Mouse (Mus musculus): ENCODE results near the gene Dnajc2. TPM values are rescaled to one million over a fixed set of nuclear protein-coding genes. Genes with fewer than 3 reads are reported as not detected.

The Dnajc2 gene
- polyA plus RNA-seq, 1 experiment, result 47.2 TPM

DNA sequence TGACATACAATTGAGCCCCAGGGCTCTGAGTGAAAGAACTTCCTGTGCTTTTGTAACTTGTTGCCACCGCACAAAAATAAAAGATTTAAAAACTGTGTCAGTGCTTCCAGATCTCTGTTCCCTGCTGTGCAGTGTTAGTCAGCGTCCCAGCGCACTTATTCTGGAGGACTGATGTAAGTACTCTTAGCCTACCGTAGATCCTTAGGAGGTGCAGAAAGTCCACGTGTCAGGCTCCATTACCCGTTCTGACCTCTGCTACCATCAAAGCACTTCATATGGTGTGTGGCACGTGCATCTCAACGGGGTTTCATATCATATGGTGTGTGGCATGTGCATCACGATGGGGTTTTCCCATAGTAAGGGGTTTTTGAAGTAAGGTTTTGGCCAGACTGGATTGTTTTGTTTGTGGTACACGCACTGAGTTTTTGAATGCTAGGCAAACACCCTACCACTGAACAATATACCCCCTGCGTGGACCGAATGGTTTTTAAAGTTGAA lies 18.7 kb upstream of the Dnajc2 start:
- Histone ChIP-seq H3K4me1 (ENCODE audit: control insufficient read depth, insufficient read depth, low read length) (no peaks in the 10 kb centered on the region; the same call in 1 of the 2 replicates), H3K4me3 (replicated peaks; ENCODE audit: control insufficient read depth, low read depth, low read length) (no peak overlapping the region), H3K27ac (ENCODE audit: control insufficient read depth, insufficient read depth, low read depth, low read length, poor library complexity) (no peak overlapping the region)
- TF ChIP-seq POLR2A (IDR thresholded peaks at IDR 0.05; ENCODE audit: borderline replicate concordance, control insufficient read depth, low read depth, low read length) (no peak), CTCF (IDR thresholded peaks at IDR 0.05; ENCODE audit: control insufficient read depth, insufficient read depth, low read length) (no peak)
- 94% methylated on average over 12 of the region's 12 CpGs for WGBS

DNA sequence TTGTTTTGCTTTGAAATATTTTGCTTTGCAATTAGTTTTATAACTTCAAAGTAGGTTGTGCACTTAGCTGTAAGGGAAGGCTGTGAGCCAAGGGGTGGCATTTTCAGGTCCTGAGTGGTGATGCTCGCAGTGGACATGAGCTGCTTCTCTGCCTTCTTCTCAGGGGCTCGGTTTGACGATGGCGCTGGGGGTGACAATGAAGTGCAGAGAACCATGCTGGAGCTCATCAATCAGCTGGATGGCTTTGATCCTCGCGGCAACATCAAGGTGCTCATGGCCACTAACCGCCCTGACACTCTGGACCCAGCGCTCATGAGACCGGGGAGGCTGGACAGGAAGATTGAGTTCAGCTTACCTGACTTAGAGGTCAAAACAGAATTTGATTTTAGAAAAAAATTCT lies 17.9 kb upstream of the Dnajc2 start:
- H3K27ac ChIP-seq (ENCODE audit: control insufficient read depth, insufficient read depth, low read depth, low read length, poor library complexity), result no peak overlapping the region
- no peak overlapping the region for H3K4me3 ChIP-seq (replicated peaks; ENCODE audit: control insufficient read depth, low read depth, low read length)
- TF ChIP-seq POLR2A (IDR thresholded peaks at IDR 0.05; ENCODE audit: borderline replicate concordance, control insufficient read depth, low read depth, low read length) (no peak), CTCF (IDR thresholded peaks at IDR 0.05; ENCODE audit: control insufficient read depth, insufficient read depth, low read length) (no peak)
- 93% methylated on average over 9 of the region's 9 CpGs for WGBS
- no peaks in the 10 kb centered on the region for H3K4me1 ChIP-seq (ENCODE audit: control insufficient read depth, insufficient read depth, low read length)

DNA sequence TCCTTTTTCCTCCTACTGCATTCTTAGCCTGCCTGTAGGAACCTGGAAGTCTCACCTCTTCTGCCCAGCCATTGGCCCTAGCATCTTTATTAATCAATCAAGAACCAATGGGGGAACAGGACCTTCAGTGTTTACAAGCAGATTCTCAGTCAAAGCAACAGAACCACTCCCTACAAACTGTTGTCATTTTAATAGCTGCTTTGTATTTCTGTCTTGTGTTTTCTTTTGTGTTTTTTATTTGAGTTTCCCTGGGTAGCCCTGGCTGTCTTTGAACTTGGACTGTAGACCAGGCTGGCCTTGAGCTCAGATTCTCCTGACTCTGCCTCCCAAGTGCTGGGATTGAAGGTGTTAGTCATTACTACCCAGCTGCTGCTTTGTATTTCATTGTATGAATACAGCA lies 7.1 kb upstream of the Dnajc2 start:
- Histone ChIP-seq H3K27ac (ENCODE audit: control insufficient read depth, insufficient read depth, low read depth, low read length, poor library complexity) (no peak overlapping the region), H3K4me1 (ENCODE audit: control insufficient read depth, insufficient read depth, low read length) (no peaks in the 10 kb centered on the region; the same call in 1 of the 2 replicates), H3K4me3 (replicated peaks; ENCODE audit: control insufficient read depth, low read depth, low read length) (no peak overlapping the region)
- TF ChIP-seq POLR2A (IDR thresholded peaks at IDR 0.05; ENCODE audit: borderline replicate concordance, control insufficient read depth, low read depth, low read length) (no peak), CTCF (IDR thresholded peaks at IDR 0.05; ENCODE audit: control insufficient read depth, insufficient read depth, low read length) (no peak)

DNA sequence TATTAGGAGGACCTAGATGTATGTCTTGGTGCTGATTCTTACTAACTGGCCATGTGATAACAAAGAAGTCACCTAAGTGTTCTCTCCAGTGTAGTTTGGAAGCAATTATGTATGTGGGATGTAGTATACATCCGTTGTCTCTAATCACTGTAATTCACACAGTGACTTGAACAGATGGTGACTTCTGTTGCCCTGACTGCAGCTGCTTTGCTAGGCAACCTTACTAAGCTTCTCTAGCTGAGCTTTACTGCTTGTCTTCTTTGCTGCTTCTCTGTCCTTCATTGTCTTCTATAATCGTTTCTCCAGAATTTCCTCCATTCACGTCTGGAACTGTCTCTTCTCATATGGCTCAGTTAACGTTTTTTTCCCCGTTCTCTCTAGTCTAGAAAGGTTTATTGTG lies 4.0 kb upstream of the Dnajc2 start:
- no peak overlapping the region for H3K4me3 ChIP-seq (replicated peaks; ENCODE audit: control insufficient read depth, low read depth, low read length)
- TF ChIP-seq POLR2A (IDR thresholded peaks at IDR 0.05; ENCODE audit: borderline replicate concordance, control insufficient read depth, low read depth, low read length), result no peak
- TF ChIP-seq CTCF (IDR thresholded peaks at IDR 0.05; ENCODE audit: control insufficient read depth, insufficient read depth, low read length), result no peak
- H3K4me1 ChIP-seq (ENCODE audit: control insufficient read depth, insufficient read depth, low read length), result no peaks in the 10 kb centered on the region; the same call in 1 of the 2 replicates
- 66% methylated on average over 5 of the region's 5 CpGs for WGBS
- no peak overlapping the region for H3K27ac ChIP-seq (ENCODE audit: control insufficient read depth, insufficient read depth, low read depth, low read length, poor library complexity)

- 29% methylated on average over 11 of the region's 11 CpGs for WGBS
- TF ChIP-seq CTCF (IDR thresholded peaks at IDR 0.05; ENCODE audit: control insufficient read depth, insufficient read depth, low read length), result no peak
- no peak for TF ChIP-seq POLR2A (IDR thresholded peaks at IDR 0.05; ENCODE audit: borderline replicate concordance, control insufficient read depth, low read depth, low read length)
- no peak overlapping the region; the same call in 1 of the 2 replicates for H3K27ac ChIP-seq (ENCODE audit: control insufficient read depth, insufficient read depth, low read depth, low read length, poor library complexity)
- H3K4me1 ChIP-seq (ENCODE audit: control insufficient read depth, insufficient read depth, low read length), result no peaks in the 10 kb centered on the region; the same call in 1 of the 2 replicates
- H3K4me3 ChIP-seq (replicated peaks; ENCODE audit: control insufficient read depth, low read depth, low read length), result peak overlapping the region; percentile 88
Observed at GRCm38 (mm10) chr5:21787186-21788105, 2.4 kb upstream of the Dnajc2 start.

DNA sequence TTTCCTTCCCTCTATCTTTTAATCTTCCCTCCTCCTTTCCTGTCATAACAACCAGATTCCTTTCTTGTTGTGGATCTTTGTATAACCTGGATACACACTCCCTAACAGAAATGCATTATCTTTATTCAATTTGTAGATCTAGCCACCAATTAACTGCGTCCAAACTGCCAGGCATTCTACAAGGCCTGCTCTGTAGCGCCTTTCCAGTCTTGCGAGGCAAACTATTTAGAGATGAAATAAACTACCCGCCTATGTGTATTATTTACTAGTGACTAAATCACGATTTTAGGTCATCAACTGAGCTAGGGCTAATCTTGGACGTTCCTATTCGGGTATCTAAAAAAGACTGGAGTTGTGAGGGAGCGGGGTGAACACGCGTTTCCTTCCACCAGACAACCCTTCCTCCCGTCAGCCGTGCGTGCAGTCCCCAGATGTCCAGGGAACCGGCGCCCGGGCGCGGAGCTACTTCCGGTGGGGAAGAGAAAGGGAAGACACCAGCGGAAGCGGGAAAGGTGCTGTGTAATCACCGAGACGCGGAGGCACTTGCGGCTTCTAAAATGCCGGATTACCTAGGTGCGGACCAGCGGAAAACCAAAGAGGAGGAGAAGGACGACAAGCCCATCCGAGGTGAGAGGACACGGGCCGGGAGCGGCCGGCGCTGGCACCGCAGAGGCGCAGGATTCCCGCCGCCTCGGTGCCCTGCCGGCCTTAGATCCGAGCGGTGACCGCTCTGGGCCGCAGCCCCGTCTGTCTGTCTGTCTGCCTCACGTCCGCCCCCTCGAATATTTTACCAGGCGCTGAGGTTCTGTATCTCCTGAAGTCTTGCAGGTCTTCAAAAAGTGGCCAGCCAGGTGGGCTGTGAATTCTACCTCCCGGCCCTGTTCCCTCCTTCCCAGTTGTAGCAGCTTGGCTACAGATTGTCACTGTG lies 1.5 kb upstream of the Dnajc2 start:
- peak; percentile 85 for TF ChIP-seq POLR2A (IDR thresholded peaks at IDR 0.05; ENCODE audit: borderline replicate concordance, control insufficient read depth, low read depth, low read length)
- no peak for TF ChIP-seq CTCF (IDR thresholded peaks at IDR 0.05; ENCODE audit: control insufficient read depth, insufficient read depth, low read length)
- WGBS, result under 1% methylated on average over 51 of the region's 51 CpGs

DNA sequence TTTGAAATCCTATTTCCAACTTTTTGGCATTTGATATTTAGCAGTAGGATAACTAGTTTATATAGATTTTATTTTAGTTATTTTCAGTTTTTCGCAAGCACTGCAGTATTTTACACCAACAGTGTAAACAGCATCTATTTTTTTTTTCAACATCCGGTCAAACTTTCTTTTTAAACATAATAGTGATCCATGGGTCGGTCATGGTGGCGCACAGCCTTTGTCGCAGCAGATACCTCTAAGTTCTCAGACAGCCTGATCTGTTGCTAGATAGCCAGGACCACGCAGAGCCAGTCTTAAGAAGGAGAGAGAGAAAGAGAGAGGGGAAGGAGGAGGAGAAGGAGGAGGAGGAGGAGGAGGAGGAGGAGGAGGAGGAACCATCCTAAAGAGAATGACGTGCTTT lies 725 bp upstream of the Dnajc2 start:
- no peaks in the 10 kb centered on the region; the same call in 1 of the 2 replicates for H3K4me1 ChIP-seq (ENCODE audit: control insufficient read depth, insufficient read depth, low read length)
- 80% methylated on average over 7 of the region's 7 CpGs for WGBS
- no peak overlapping the region for H3K27ac ChIP-seq (ENCODE audit: control insufficient read depth, insufficient read depth, low read depth, low read length, poor library complexity)
- H3K4me3 ChIP-seq (replicated peaks; ENCODE audit: control insufficient read depth, low read depth, low read length), result peak overlapping the region; percentile 24
- no peak for TF ChIP-seq CTCF (IDR thresholded peaks at IDR 0.05; ENCODE audit: control insufficient read depth, insufficient read depth, low read length)
- TF ChIP-seq POLR2A (IDR thresholded peaks at IDR 0.05; ENCODE audit: borderline replicate concordance, control insufficient read depth, low read depth, low read length), result no peak

More for the DNA sequence above, 1.5 kb upstream of the Dnajc2 start:
- Histone ChIP-seq H3K4me3 (replicated peaks; ENCODE audit: control insufficient read depth, low read depth, low read length) (peak overlapping the region; percentile 88), H3K27ac (ENCODE audit: control insufficient read depth, insufficient read depth, low read depth, low read length, poor library complexity) (peak overlapping the region; percentile 88), H3K4me1 (ENCODE audit: control insufficient read depth, insufficient read depth, low read length) (no peaks in the 10 kb centered on the region; the same call in 1 of the 2 replicates)

Measured in bone marrow, adult 2 months (tissue).